Mouse (Mus musculus) monocyte, adult 5-6 weeks (primary cell): ENCODE results near the gene Sap30bp. TPM values are rescaled to one million over a fixed set of nuclear protein-coding genes. Genes with fewer than 3 reads are reported as not detected.

Experiments
- ATAC-seq: fragments of 153-309, 156-312 bp; replicated peaks from 2 replicates; pipeline ENCODE4 v1.8.0; 2017; ENCODE audit warnings: mild to moderate bottlenecking; ENCODE audit not compliant: low TSS enrichment, insufficient number of reproducible peaks, severe bottlenecking, poor library complexity, low FRiP score
- total RNA-seq: library from RNA; stranded (forward); fragments of 200-1000, 200-491, 200-594 nt; gene quantifications from 3 replicates; pipeline ENCODE4 v1.2.3, GENCODE M21; 2017

The Sap30bp gene
- total RNA-seq: 109 to 210 TPM (median 121 TPM) in 3 replicates

DNA sequence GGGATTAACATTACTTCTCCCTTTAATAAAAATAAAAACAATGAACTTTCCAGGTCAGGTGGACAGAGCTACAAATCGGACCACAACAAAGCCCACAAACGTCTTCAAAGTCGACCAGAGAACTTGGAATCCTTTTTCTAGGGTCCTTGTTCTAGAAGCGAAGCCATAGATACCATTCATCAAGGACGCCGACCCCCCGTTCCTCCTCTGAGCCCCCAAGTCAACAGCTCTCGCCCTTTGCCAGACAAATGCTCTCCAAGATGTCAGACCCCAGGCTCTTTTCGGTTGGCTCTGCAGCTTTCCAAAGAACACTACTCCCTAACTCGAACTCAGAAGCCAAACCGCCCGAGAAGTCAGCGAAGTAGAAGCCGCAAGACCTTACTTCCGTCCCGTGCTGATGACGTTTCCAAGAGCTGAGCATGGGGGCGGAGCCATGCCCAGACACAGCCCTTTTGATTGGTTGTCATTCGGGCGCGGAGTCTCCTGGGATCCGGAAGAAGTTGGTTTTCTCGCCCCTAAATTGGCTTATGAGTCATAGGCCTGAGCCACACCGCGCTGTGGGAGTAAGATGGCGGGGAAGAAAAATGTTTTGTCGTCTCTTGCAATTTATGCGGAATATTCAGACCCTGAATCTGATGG, at the start of gene Sap30bp, which contains the start of gene Recql5:
Sap30bp (plus strand) TSS at position 175 of the 639 bp plus-strand sequence.
Recql5 (minus strand) TSS at position 370 of the 639 bp plus-strand sequence.
- peak; percentile 99 for ATAC-seq

DNA sequence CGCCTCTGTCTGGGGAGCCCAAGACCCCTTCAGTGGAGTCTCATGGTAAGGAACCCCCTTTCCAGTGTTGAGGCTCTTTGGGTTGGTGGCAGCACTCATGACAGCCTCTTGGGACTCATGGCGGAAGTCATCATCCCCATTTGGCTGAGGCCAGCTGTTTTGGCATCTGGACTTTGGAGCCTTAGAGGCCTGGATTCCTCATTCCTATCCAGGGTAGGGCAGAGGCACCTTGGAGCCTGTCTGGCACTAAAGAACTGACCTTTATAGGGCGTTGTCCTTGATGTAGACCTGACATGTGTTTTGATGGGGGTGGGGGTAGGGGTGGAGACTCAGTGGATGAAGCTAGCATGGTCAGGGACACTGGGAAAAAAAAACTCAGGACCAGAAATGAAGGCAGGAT, 48.7 kb upstream of the Sap30bp start:
- ATAC-seq: no peak

DNA sequence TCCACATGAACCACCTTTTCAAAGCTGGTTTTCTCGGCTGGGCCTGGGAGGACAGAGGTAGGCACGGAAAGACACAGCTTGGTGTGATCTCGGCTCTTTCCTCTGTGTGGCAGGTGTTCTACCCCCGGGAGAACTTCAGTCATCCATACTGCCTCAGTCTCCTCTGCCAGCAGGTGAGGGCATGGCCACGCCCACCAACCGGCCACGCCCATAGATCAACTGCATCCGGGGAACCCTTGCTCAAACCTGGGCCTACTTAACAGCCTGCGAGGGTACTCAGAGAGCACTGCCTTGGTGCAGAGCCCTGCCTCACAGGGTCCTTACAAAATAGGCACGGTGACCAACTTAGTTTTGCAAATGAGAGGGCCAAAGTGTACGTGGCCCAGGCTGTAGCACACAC, 47.8 kb upstream of the Sap30bp start:
- no peak for ATAC-seq

DNA sequence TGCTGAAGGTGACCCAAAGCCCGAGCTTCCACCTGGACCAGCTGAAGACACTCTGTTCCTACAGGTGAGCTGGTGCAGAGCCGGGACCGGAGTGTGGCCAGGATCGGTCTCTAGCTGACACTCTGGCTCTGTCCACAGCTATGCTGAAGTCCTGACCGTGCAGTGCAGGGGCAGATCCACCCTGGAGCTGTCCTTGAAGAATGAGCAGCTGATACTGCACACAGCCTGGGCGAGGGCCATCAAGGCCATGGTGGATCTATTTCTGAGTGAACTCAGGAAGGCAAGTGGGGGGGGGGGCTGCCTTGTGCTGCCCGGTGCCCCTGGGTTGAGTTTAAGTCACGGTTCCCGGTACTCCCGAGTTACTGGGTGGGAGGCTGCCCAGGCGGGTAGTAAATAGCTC, 46.6 kb upstream of the Sap30bp start:
- no peak for ATAC-seq

DNA sequence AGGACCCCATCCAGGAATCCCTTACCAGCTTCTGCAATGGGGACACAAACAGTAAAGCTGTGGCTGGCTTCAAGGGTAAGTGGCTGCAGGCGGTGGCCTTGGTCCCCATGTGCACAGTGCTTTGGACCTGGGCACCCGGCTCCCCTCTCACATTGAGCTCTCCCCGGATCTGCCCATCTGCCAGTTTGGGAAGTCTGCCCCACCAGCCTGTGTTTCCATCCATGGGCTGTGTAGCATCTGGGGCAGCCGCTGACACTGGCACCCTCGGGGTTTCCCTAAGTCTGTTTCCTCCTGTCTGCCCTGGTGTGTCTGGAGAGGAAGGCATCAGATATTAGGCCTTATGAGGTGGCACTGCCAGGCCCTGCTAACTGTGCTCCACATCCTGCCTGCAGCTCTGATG, 45.1 kb upstream of the Sap30bp start:
- ATAC-seq: no peak

DNA sequence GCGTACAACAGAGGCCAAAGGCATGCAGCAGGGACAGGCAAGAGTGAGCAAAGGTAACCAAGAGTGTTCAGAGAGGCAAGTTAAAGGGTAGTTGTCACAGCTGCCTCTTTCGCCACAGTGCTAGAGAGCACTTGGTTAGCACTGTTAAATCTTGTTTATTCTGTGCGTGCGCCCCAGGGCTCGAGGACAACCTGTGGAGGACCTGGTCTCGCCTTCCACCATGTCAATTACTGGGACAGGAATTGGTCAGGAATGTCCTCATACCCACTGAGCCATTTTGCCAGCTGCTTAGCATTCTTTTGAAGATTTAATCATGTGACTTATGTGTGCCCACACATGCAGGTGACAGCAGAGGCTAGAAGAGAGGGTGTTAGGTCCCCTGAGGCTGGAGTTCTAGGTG, 43.9 kb upstream of the Sap30bp start:
- no peak for ATAC-seq

DNA sequence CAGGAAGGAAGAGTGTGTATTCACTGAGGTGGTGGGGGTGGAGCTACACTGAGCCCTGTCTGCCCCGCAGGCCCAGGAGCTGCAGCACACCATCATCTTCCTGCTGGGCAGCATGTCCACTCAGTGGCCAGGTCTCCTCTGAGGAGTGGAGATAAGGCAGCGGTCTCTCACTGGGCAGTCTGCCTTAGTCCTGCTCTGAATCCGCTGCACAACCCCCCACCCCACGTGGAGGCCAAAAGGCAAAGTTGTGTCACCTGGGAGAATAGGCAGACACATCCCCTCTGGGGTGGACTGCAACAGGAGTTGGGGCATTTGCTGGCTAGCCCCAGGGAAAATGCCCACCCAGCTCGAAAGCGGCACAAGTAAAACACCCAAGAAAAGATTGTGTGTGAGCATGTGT, 40.9 kb upstream of the Sap30bp start:
- no peak for ATAC-seq

DNA sequence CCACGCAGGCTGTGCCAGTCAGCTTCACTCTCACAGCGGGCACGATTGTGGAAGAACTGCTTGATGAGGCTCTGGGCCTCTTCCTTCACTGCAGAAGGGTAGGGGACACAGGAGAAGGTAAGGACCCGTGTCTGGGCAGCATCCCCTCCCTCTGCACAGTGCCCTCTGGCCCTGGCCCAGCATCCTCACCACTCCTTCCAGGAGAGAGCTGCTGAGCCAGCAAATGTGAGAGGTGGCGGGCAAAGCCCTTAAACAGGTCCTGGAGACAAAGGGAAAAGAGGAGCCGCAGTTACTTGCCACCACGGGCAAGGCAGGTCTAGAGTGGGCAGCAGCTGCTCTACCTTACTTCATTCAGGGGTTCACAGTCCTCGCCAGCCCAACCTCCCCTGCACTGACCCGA, 40.0 kb upstream of the Sap30bp start:
- ATAC-seq: no peak

DNA sequence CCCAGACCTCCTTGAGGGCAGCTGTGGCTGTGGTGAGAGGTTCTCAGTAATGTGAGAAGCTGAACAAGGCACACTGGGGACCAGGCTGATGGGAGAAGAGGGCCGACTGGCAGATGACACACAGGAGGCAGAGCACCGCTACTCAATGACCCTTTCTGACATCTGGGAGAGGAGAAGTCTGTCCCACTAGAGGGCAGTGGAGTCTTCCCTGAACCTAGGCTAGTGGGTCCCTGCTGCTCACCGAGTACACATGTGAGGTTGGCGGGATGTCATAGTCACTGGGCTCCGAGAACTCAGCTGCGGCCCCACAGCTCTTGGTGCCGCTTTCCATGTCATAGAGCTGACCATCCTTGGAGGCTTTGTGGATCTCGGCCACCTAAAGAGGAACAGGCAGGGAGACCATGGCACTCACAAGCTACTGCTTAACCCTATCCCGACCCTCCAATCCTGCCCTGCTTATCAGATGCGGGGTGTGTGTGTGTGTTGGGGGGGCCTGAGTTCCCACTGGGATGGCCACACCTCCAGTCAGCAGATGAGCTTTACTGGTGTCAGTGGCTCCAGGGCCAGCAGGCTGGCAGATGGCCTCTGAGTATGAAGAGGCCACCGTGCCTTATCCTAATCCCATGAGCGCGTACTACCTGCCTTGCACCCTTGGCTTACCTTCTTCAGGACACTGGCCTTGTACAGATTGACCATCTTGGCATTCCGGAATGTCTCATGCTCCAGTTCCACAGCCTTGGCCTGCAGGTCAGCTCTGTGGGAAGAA, 38.1 kb upstream of the Sap30bp start:
- no peak for ATAC-seq

DNA sequence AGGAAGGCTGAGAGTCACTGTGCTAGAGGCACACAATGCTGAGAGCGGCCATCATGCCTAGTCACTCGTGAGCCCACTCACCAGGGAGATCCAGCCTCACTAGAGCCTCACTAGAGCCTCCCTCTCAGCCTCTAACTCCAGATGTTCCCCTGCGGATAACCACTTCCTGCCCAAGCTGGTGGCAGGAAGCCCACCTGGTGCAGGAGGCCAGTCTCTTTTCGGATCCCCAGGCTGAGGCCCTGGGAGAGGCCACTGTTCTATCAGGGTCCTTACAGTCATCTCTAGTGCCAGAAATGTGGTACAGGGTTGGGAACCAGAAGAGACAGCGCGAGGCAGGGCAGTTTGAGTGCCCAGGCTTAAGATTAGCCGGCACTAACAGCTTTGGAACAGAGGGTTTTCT, 34.6 kb upstream of the Sap30bp start:
- ATAC-seq: no peak

DNA sequence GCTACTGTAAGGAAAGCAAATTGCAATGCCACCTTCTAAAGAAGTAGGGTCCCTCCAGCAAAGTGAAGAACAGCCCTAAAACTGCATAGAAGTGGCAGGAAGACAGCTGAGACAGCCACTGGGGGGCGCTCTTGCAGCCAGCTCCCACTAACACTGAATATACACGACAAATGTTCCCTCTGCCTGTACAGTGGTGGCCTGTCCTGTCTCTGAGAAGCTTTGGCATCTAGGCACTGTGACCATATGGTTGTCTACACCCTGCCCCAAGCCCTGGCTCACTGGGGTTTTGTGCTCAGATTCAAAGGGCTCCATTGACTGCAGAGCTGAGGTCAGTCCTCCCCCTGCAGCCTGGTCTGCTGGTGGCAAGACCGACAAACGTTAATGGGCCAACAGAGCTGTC, 34.2 kb upstream of the Sap30bp start:
- ATAC-seq: 0 out of 2 replicates have a peak, but pooled peaks have one; percentile 9

DNA sequence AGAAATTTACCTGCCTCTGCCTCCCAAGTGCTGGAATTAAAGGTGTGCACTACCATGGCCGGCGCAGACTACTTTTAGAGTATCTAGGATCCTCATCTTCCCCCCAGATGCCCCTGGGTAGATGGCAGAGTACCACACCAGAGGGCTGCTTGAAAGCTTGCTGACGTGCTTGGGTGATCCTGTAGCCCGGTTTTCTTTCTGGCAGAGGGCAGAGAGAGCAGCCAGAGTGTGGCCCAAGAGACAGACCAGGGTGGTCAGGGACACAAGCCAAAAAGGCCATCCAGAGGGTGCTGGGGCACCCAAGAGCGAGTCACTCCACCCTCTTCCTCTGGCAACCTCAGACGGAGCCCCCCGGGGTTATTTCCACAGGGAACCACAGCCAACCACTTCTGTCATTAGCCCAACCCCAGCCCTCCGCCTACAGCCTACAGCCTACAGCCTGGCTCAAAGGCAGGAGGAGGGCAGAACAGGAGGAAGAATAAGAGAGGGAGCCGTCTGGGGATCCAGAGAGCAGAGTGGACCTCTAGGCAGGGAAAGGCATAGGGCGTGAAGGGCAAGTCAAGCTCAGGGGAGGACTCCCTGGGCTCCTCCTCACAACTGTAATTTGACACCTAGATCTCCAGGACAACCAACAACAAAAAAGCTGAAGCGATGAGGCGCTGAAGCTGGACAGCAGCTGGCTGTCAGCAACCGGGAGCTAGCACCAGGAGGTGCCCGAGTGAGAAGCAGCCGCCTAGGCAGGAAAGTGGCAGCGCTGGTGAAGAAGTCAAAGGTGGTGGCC, 33.4 kb upstream of the Sap30bp start, which contains the start of gene Smim5:
Smim5 (plus strand) TSS at position 481 of the 781 bp plus-strand sequence.
- ATAC-seq: no peak

DNA sequence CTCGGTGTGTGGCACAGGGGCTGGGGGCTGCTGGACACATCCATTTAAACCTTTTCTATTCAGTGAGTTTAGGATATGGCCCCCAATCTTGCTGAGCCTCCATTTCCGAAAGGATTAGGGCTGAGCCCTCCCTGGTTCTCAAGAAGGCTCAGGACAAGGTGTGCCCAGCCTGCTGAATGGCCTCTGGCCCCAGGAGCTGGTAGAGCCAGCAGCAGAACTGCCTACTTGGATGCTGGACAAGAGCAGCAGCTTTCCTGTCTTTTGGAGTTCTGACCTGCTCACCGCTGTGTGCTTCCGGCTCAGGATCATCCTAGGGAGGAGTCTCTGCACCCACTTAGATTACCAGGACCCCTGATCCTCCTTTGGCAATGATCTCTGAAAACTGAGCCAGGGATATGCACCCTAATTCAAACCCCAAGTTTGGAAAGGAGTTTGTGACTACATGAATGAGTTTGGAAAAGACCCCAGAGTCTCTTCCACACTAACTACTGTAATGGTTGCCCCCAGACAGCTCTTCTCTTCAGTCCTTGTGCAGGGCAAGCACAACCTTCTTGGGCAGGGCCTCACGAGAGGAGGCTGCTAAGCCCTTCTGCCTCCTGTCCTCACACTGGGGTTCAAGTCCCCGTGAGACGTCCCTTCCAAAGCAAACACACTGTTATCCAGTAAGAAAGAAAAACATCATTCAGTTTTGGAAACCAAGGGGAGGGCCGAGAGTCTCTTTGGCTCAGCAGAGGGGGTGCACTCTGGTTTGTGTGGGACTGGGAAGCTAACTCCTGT, 32.3 kb upstream of the Sap30bp start:
- no peak for ATAC-seq

DNA sequence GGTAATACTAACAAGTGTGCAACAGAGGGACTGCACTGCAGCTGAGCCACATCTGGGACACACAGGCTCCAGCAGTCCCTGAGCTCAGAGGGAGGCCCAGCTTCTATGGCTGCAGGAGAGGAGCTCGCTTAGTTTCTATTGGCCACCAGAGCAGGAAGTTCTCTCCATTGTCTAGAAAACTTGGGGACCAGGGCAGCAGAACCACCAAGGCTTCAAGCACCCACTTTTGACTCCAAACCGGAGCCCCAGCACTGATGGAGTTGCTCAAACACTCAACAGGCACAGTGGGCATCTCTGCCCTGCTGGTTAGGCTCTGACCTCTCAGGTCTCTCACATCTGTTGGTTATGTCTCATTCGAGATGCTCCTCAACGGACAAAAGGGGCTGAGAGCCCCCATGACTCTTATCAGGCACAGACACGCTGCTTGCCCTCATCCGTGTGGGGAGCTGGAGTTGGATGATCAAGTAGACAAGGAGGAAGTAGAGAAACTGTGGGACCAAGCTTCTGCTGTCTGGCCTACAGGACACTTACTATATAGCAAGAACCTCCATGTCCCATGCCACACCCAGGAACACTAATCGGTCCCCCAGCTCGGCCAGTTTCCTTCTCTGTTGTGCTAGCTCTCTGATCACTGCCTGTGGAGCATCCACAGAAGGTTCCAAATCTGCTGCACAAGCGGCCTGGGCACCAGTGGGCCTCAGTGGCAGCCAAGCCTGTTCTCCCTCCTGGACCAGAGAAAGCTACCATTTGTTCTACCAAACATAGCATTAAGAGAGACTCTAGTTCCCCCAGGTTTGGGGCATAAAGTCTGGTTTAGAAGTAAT, 31.5 kb upstream of the Sap30bp start:
- ATAC-seq: no peak

DNA sequence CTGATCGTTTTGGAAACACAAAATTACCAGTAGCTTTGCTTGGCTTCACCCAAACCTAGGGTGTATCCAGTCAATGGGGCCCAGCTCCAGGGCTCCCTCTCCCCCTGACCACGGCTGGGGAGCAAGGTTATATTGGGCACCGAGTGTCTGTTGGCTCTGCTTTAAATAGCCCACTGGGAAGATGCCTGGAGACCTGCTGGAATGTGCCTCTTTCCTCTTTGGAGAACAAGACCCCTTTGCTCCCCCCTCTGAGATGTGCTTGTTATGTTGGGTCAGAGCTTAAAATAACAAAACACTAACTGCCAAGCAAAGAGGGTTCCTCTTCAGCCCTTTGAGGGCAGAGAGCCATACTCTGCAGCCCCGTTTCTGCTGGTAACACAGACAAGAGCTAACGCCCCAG, 30.9 kb upstream of the Sap30bp start:
- ATAC-seq: no peak

DNA sequence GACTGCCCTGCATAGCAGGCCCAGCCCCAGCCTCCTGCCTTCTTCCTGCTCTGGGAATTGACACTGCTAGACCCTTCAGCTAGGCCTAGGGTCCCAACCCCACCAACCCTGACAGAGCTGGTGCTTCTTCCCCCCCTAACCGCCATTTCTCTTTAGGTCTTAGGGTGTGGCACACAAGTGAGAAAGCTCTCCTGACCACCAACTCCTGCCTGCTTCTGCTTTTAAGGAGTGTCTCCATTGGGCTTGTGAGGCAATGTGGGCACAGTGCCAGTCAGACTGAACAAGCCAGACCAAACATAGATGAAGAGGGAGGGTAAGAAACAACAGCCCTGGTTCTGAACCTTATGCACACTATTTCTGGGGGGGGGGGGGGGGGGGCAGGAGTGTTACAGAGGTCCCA, 30.3 kb upstream of the Sap30bp start:
- peak; percentile 82 for ATAC-seq

DNA sequence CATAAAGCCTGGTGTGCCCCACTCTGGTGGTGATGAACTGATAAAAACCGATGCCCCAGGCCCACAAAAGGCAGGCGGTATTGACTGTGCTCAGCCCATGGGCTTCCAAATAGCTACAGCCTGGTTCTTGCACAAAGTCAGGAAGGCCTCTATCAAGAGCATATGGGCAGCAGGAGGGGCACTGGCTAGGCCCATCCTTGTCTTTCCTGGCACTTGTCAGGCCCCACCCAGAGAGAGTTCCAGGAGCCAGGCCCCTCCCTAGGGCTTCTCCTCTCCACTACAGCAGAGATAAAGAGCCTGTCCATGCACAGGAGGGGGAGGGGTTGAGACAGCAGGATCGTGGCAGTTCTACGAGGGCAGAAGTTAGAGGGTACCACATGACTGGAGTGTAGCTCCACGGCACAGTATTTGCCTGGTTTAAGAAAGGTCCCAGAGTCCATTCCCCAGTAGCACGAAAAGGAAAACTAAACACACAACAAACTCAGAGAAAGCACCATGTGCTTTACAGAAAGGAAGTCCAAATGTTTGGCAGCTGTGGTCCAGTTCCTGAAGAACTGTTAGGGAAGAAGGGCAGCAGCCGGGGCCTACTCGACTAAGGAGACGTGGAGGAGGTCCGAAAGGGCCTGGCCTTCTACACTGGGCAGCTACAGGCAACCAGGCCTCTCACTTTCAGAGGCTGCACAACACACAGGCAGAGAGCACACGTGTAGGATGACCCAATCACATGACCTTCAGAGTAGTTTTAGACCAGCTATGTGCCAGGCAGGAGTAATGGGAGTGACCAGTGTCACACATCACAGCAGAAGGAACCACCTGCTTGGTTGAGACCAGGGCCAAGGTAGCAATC, 29.5 kb upstream of the Sap30bp start:
- ATAC-seq: no peak
